Mouse (Mus musculus): ENCODE results near the gene Dusp15.
A peak's percentile ranks its signal among the peaks of the same experiment; 100 is the strongest.

Dusp15 gene

DNA sequence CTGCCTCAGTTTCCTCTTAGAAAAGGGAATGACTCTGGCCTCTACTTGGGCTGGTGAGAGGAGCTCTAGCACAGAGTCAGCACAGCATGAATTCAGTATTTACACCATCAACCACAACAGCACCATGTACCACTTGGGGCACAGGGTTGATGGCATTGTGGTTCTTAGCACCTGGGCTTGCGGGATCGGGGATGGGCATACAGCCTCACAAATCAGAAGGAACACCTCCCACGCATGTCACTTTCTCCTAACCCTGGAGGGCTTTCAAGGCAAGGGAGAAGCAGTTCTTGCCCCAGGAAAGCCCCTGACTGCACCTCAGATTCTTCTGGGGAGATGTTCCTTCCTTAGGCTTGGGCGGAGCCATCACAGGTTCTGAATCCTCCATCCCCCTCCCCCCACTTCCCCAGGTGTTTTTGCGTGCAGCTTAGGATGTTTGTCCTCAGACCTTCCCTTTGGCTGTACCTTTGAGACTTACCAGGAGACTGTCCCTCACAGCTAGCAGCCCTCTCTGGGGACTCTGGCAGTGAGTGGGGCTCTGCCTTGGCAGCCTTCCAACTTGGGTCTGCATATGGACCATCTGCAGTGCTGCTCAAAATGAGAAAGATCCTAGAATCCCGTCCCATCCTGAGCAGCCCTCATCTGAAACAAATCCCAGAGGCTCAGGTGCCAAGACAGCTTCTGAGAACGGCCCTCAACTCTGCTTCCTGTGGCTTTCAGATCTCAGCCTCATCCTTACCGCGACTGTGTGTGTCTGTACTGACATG is 45.0 kb downstream of the Dusp15 start:
- no peak for DNase-seq (ENCODE audit: low read depth, low spot score)

DNA sequence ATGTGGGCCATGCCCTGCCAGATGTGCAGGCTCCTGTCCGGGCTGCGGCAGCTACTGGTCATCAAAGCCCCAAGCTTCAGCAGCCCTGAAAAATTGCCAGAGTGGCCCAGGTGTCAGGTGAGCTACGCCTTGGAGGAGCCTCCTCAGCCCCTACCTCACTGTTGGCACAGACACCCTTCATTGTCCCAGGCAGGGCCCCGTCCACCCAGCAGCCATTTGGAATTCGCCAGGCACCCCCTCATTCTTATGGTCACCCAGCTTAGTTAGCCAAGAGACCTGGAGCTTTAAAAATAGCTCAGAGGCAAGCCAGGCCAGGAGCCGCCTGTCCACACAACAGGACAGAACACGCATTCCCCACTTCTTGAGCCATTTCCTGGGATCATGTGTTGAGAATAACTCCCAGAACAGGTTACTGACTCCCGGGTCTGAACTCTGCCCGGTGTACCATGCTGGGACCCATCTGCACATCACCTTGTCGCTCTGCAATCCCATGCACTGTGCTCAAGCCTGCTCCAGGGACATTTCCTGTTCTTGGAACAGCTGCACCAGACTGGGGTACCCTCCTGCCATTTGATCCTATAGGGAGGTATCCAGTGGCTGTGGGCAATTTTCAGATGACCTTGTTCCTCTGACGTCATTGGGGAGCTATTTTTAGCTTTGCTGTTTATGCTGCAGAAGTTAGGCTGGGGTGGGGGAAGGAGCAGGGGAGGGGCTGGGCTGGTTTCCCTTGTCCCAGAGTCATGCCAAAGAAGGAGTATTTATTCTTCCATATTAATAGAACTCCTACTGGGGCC is 46.3 kb downstream of the Dusp15 start:
- DNase-seq (ENCODE audit: low read depth, low spot score) = peak; percentile 64

GRCm38 (mm10) chr2:152904127-152904643 is 47.3 kb downstream of the Dusp15 start:
- no peak for DNase-seq (ENCODE audit: low read depth, low spot score)

DNA sequence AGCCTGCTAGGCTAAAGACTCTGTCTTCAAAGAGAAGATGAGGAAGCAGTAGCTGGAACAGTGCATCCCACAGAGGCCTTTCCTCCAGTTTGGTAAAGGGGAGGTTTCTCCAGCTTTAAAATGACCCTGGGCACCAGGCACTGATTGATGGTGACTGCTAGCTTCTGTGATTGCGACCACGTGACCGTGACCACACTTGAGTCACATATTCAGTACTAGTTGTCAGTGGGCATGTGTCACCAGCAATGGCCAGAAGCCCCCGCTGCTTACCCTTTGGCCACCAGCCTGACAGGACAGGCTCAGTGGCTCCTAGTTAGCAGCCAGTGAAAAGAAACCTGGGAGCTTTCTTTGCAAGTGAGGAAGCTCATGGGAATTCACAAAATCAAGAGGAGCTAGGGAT is 47.9 kb downstream of the Dusp15 start:
- DNase-seq (ENCODE audit: low read depth, low spot score) = no peak

GRCm38 (mm10) chr2:152902658-152903057 is 48.8 kb downstream of the Dusp15 start:
- no peak for DNase-seq (ENCODE audit: low read depth, low spot score)

- no peak for DNase-seq (ENCODE audit: low read depth, low spot score)
Measured at GRCm38 (mm10) chr2:152901296-152901695, 50.2 kb downstream of the Dusp15 start.

GRCm38 (mm10) chr2:152899011-152899410 is 52.5 kb downstream of the Dusp15 start:
- no peak for DNase-seq (ENCODE audit: low read depth, low spot score)

- no peak for DNase-seq (ENCODE audit: low read depth, low spot score)
Measured at GRCm38 (mm10) chr2:152896926-152897325, 54.6 kb downstream of the Dusp15 start.

GRCm38 (mm10) chr2:152895834-152896233 is 55.7 kb downstream of the Dusp15 start:
- no peak for DNase-seq (ENCODE audit: low read depth, low spot score)

Data from forelimb bud, embryonic 11.5 days (tissue).